Mouse (Mus musculus) heart, embryonic 14.5 days (tissue): Measurements from ENCODE around the gene Phf19. TPM values are rescaled to one million over a fixed set of nuclear protein-coding genes. Genes with fewer than 3 reads are reported as not detected.

ENCODE experiments used
- ATAC-seq: fragments of 200-750 bp; cut with Nextera tagmentation; 2 replicates; pipeline ENCODE4 v1.8.0; 2017; ENCODE audit warnings: low read depth, moderate TSS enrichment; ENCODE audit not compliant: insufficient number of reproducible peaks, insufficient read depth, low FRiP score
- H3K27ac ChIP-seq, 2 experiments: fragments of 200-500 bp in 1 of 2; fragments of 300-500 bp in 1 of 2; sonication (generic) in 1 of 2; replicated peaks in 1 of 2; 2 replicates each; pipeline ENCODE4 v1.5.1; 2012 to 2014; ENCODE audit warnings: low read depth in 2 of 2, low read length in 2 of 2, control low read depth in 1 of 2, mild to moderate bottlenecking in 1 of 2, mixed read lengths in 1 of 2; ENCODE audit not compliant: control insufficient read depth in 1 of 2, insufficient read depth in 1 of 2
- H3K27me3 ChIP-seq: fragments of 300-500 bp; sonication (generic); 2 replicates; pipeline ENCODE4 v1.6.1; 2014; ENCODE audit warnings: mild to moderate bottlenecking, low read length, control low read depth; ENCODE audit not compliant: control insufficient read depth, insufficient read depth
- H3K36me3 ChIP-seq: fragments of 300-500 bp; sonication (generic); 2 replicates; pipeline ENCODE4 v1.6.1; 2014; ENCODE audit warnings: mild to moderate bottlenecking, control low read depth, low read length, mixed read lengths; ENCODE audit not compliant: control insufficient read depth, insufficient read depth
- H3K4me1 ChIP-seq, 2 experiments: fragments of 200-500 bp in 1 of 2; fragments of 300-500 bp in 1 of 2; sonication (generic) in 1 of 2; 2 replicates each; pipeline ENCODE4 v1.6.1; 2012 to 2014; ENCODE audit warnings: low read length in 2 of 2, control low read depth in 1 of 2, mixed read lengths in 1 of 2; ENCODE audit not compliant: control insufficient read depth in 2 of 2, insufficient read depth in 2 of 2
- H3K4me2 ChIP-seq: fragments of 300-500 bp; sonication (generic); 2 replicates; pipeline ENCODE4 v1.6.1; 2014; ENCODE audit warnings: mild to moderate bottlenecking, low read length
- H3K4me3 ChIP-seq, 2 experiments: fragments of 200-500 bp in 1 of 2; fragments of 300-500 bp in 1 of 2; sonication (generic) in 1 of 2; 2 replicates each; pipeline ENCODE4 v1.5.1; 2012 to 2014; ENCODE audit warnings: low read length in 2 of 2, mild to moderate bottlenecking in 2 of 2, control low read depth in 1 of 2, low read depth in 1 of 2, moderate library complexity in 1 of 2; ENCODE audit not compliant: control insufficient read depth in 1 of 2, insufficient read depth in 1 of 2
- H3K9ac ChIP-seq: fragments of 300-500 bp; sonication (generic); 2 replicates; pipeline ENCODE4 v1.6.1; 2014; ENCODE audit warnings: mild to moderate bottlenecking, low read length
- H3K9me3 ChIP-seq: fragments of 300-500 bp; sonication (generic); 2 replicates; pipeline ENCODE4 v1.6.1; 2016; ENCODE audit warnings: low read length, control low read depth; ENCODE audit not compliant: control insufficient read depth
- WGBS: fragments of 180-500 bp; shearing (Covaris S2); extraction: QIAGEN DNeasy Blood & Tissue Kit; methylation state at CpG from one replicate; pipeline ENCODE4 v1.1.7; 2014; 5-methylcytosine and 5-hydroxymethylcytosine counted together
- polyA plus RNA-seq: library from polyadenylated mRNA; unstranded; fragments of >200 nt; fragmentation: Nextera tagmentation; extraction: Ambion mirVana; gene quantifications from 2 replicates; pipeline ENCODE4 v1.2.1, GENCODE M21; 2014

Gene Phf19
- polyA plus RNA-seq, 1 experiment from 2014 or later: 3.1 TPM

DNA sequence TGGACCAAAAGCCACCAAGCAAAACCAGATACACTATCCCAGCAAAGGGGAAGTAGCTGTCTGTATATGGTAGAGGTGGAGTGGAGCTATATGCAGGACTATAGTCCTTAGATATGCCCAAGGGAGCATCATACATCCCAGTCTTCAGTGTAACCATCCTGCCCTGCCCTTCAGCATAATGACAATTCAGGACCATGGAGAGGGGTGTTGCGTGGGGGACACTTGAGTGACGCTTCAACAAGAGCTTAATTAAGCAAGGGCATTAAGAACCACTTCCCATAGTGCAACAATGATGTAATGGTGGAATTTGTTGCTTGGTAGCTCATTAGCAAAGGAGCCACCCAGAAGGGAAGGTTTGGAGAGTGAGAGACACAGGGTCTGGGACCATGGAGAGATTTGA, 34.8 kb upstream of the Phf19 start:
- Histone ChIP-seq H3K4me2 (no peak overlapping the region), H3K36me3 (no peaks in the 10 kb centered on the region), H3K27ac (no peak overlapping the region), H3K27me3 (no peaks in the 10 kb centered on the region), H3K9me3 (no peaks in the 10 kb centered on the region), H3K9ac (no peak overlapping the region), H3K4me1 (peaks cover 7 to 8% of the 10 kb centered on the region in 2 experiments), H3K4me3 (no peak overlapping the region)
- ATAC-seq: no peak
- 8% methylated on average over 2 of the region's 2 CpGs for WGBS

DNA sequence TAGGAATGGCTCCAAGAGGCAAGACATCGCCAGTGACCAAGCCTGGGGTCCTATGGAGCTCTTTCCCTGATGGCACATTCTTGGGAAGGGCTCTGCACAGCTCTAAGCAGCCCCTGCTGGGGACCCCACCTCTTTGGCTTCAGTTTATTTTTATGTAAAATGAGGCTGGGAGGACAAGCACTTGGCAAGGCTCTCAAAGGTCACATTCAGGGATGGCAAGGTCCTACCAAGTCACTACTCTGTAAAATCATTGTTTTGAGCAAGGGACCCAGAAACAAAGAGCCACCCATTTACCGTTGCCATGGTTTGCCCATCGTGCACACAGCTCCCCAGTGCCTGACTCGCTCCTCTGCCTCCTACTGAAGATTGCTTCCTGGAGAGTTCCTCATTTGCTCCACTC, 32.2 kb upstream of the Phf19 start:
- Histone ChIP-seq H3K27ac (no peak overlapping the region), H3K9me3 (no peaks in the 10 kb centered on the region), H3K36me3 (no peaks in the 10 kb centered on the region), H3K4me1 (peaks cover 7 to 8% of the 10 kb centered on the region in 2 experiments), H3K9ac (no peak overlapping the region), H3K4me2 (no peak overlapping the region), H3K4me3 (no peak overlapping the region), H3K27me3 (no peaks in the 10 kb centered on the region; the same call in 1 of the 2 replicates)
- WGBS: 68% methylated on average over 4 of the region's 4 CpGs
- no peak for ATAC-seq

DNA sequence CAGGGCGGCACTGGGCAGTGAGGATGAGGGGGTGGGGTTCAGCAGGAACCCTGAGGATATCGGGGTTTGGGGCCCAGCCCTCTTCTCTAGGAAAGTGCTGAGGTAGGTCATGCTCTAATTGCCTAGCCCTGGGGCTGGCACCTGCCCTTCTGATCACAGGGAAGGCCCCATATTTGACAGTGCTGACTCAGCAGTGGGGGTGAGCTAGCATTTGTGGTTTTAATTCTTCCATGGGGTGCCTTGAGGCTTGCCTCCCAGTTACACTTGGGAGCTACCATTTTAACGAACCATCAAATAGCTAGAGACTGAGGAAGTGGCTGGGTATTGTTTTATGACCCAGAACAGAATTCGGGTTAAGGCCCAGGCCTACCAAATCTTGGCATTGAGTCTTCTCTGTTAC, 31.8 kb upstream of the Phf19 start:
- no peaks in the 10 kb centered on the region for H3K9me3 ChIP-seq
- peaks cover 7 to 8% of the 10 kb centered on the region in 2 experiments for H3K4me1 ChIP-seq
- no peak overlapping the region for H3K27ac ChIP-seq
- H3K9ac ChIP-seq: no peak overlapping the region
- no peaks in the 10 kb centered on the region; the same call in 1 of the 2 replicates for H3K27me3 ChIP-seq
- 79% methylated on average over 4 of the region's 4 CpGs for WGBS
- H3K4me2 ChIP-seq: no peak overlapping the region
- no peak overlapping the region for H3K4me3 ChIP-seq
- no peaks in the 10 kb centered on the region for H3K36me3 ChIP-seq
- no peak for ATAC-seq

DNA sequence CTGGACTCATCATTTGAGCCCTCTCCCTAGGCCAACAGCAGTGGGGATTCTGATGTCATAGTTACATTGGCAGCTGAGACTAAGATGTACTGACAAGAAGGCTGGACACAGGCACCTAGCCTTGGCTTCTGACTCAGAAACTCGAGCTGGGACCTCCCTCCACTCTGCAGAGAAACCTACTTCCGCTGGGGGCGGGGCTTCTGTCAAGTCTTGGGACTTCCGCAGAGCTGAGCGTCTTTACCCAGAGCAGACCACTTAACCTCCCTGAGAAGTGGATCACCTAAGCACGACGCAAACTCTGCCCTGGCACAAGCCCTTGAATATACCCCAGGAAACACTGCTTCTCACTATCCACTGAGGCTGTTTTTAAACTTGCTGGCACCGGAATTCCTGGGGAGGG, 30.9 kb upstream of the Phf19 start:
- H3K27ac ChIP-seq: 0 out of 4 replicates have a peak overlapping the region, but pooled peaks of 1 of the 2 experiments have one; percentile 3
- H3K4me1 ChIP-seq: peaks cover 7 to 8% of the 10 kb centered on the region in 2 experiments
- H3K36me3 ChIP-seq: no peaks in the 10 kb centered on the region
- no peaks in the 10 kb centered on the region; the same call in 1 of the 2 replicates for H3K27me3 ChIP-seq
- WGBS: 4% methylated on average over 8 of the region's 8 CpGs
- no peak for ATAC-seq
- H3K4me2 ChIP-seq: peak overlapping the region; percentile 56
- H3K9me3 ChIP-seq: no peaks in the 10 kb centered on the region
- peak overlapping the region; percentile 10 to 20; a peak in 3 of 4 replicates for H3K4me3 ChIP-seq
- H3K9ac ChIP-seq: 0 out of 2 replicates have a peak overlapping the region, but pooled peaks have one; percentile 21

DNA sequence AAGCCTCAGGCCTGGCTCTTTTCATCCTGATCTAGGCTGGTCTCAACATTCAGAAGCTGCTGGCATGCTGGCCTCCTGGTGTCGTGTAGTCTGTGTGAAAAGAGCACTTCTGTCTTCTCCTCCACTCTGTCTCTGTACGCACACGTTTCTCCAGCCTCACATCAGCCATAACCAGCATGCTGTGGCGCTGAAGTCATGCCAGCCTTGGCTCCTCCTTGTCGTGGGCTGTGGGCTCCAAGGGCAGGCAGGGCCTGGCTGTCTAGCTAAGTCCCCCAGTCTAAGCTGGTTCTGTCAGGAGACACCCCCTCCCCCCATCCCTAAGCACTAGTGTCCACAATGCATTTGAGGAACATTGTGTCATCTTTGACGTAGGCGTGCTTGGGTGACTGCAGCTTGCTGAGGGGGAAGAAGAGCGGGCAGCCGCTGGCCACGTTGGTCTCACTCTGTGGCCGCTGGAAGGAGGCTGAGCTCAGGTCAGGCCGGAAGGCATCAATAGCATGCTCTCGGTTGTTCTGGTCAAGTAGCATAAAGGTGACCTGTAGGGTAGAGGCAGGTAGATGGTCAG, 29.8 kb upstream of the Phf19 start:
- no peak for ATAC-seq
- Histone ChIP-seq H3K9me3 (no peaks in the 10 kb centered on the region), H3K4me3 (no peak overlapping the region), H3K27me3 (no peaks in the 10 kb centered on the region; the same call in 1 of the 2 replicates), H3K4me1 (peaks cover 8 to 16% of the 10 kb centered on the region in 2 experiments), H3K27ac (no peak overlapping the region), H3K36me3 (no peaks in the 10 kb centered on the region), H3K4me2 (no peak overlapping the region), H3K9ac (no peak overlapping the region)
- WGBS: 77% methylated on average over 13 of the region's 13 CpGs

DNA sequence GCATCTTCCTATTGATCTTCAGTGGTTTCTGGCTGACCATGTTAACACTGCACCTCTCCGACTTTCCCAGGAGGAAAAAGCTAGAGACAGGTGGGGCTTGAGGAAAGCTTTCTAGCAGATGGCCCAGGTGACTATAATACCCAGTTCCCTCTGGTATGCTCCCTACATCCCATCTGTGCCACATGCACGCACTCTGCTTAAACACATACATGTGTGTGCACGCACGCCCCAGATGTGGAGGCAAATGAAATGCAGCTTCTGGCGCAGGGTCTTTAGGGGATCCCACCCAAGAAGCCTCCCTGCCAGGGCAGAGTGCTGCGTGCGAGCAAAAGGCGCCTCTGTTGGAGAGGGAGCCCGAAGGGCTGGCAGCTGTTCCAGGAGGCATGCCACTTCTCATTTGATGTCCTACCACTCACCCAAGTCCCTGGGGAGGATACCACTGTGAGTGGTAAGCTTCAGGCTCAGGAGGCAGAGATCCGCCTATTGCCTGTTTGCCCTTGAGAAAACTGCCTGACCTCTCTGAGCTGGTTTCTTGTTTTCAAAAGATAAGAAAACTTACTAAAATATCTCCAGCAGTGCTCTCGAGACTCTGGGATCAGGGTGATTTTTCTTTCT, 27.3 kb upstream of the Phf19 start:
- no peaks in the 10 kb centered on the region; the same call in 1 of the 2 replicates for H3K27me3 ChIP-seq
- 63% methylated on average over 11 of the region's 11 CpGs for WGBS
- H3K27ac ChIP-seq: no peak overlapping the region

DNA sequence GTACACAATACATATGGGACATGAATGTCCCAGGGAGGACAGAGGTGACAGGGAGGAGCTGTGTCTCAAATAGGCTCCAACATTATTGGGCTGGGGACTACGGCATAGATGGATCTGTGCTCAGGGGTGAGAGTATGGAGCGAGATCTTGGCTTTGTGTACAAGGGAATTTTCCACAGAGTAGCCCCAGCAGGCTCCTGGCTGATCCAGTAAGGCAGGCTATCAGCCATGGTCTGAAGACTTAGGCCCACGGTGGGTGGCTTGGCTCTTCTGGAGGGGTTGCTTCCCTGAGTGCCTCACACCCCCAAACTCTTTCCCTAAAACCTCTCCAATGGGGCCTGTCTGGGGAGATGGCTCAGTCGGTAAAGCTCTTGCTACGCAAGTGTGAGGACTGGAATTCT, 26.4 kb upstream of the Phf19 start:
- H3K4me3 ChIP-seq: no peak overlapping the region
- H3K27me3 ChIP-seq: no peaks in the 10 kb centered on the region; the same call in 1 of the 2 replicates
- H3K4me2 ChIP-seq: no peak overlapping the region
- no peaks in the 10 kb centered on the region for H3K36me3 ChIP-seq
- WGBS: 71% methylated on average over 5 of the region's 5 CpGs
- H3K27ac ChIP-seq: no peak overlapping the region
- no peak for ATAC-seq
- H3K9ac ChIP-seq: no peak overlapping the region
- peaks cover 15 to 24% of the 10 kb centered on the region in 2 experiments for H3K4me1 ChIP-seq
- no peaks in the 10 kb centered on the region for H3K9me3 ChIP-seq

More for the DNA sequence above, 27.3 kb upstream of the Phf19 start:
- Histone ChIP-seq H3K4me1 (peaks cover 16 to 26% of the 10 kb centered on the region in 2 experiments), H3K4me3 (no peak overlapping the region), H3K36me3 (no peaks in the 10 kb centered on the region), H3K9me3 (no peaks in the 10 kb centered on the region), H3K4me2 (no peak overlapping the region), H3K9ac (no peak overlapping the region)
- ATAC-seq: no peak
